Mouse (Mus musculus): ENCODE data around the gene Atf4. TPM values are rescaled to one million over a fixed set of nuclear protein-coding genes. Genes with fewer than 3 reads are reported as not detected.

Atf4 gene
- polyA plus RNA-seq, 1 experiment from 2014 or later: 120 TPM

GRCm38 (mm10) chr15:80304188-80304587 lies 49.2 kb downstream of the Atf4 start:
- H3K36me3 ChIP-seq (replicated peaks): no peaks in the 10 kb centered on the region
- H3K4me1 ChIP-seq: no peaks in the 10 kb centered on the region
- ATAC-seq (replicated peaks): no peak
- no peak overlapping the region for H3K4me3 ChIP-seq
- no peak overlapping the region for H3K9ac ChIP-seq
- H3K27ac ChIP-seq: no peak overlapping the region
- no peaks in the 10 kb centered on the region for H3K9me3 ChIP-seq
- H3K27me3 ChIP-seq (replicated peaks): no peaks in the 10 kb centered on the region
- 71% methylated on average over 12 of the region's 12 CpGs for WGBS
- no peak overlapping the region for H3K4me2 ChIP-seq

DNA sequence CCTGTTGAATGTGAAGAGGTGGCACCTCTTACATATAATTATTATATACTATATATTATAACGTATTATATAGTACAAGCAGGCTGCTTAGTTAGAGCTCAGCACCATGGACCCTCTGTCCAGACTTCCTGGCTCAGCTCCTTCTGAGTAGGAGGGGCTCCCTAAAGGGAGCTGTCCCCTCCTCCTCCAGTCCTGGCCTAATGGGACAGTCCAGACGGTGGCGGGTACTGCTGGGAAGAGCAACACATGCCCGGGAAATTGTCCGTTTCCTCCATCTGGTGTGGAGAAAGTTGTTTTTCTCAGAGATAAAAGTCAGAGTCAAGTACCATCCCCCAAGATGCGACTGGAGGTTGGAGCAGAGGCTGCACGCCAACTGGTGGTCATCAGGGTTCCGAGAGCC lies 51.2 kb downstream of the Atf4 start:
- Histone ChIP-seq H3K27ac (no peak overlapping the region), H3K27me3 (replicated peaks) (no peaks in the 10 kb centered on the region), H3K4me3 (no peak overlapping the region), H3K4me1 (no peaks in the 10 kb centered on the region), H3K4me2 (no peak overlapping the region), H3K36me3 (replicated peaks) (no peaks in the 10 kb centered on the region), H3K9me3 (no peaks in the 10 kb centered on the region), H3K9ac (no peak overlapping the region)
- 74% methylated on average over 8 of the region's 8 CpGs for WGBS
- ATAC-seq (replicated peaks): no peak

Other genes starting within 250 kb of the Atf4 start
- 4.4 and 4.8 TPM in 2 replicates for gene Pdgfb, start 240.2 kb upstream of the Atf4 start, polyA plus RNA-seq (2015; fragmentation: Nextera tagmentation; extraction: Ambion mirVana)
- gene Syngr1, start 163.8 kb upstream of the Atf4 start, polyA plus RNA-seq (2015; fragmentation: Nextera tagmentation; extraction: Ambion mirVana): 61.4 and 62.1 TPM in 2 replicates
- gene Rpl3, start 163.3 kb upstream of the Atf4 start, polyA plus RNA-seq (2015; fragmentation: Nextera tagmentation; extraction: Ambion mirVana): 522 and 525 TPM in 2 replicates
- gene Tab1, start 122.1 kb upstream of the Atf4 start, polyA plus RNA-seq (2015; fragmentation: Nextera tagmentation; extraction: Ambion mirVana): 42.5 and 43.5 TPM in 2 replicates
- 15.5 and 16.3 TPM in 2 replicates for gene Mgat3, start 81.5 kb upstream of the Atf4 start, polyA plus RNA-seq (2015; fragmentation: Nextera tagmentation; extraction: Ambion mirVana)
- 35.8 and 39.3 TPM in 2 replicates for gene Mief1, start 21.2 kb upstream of the Atf4 start, polyA plus RNA-seq (2015; fragmentation: Nextera tagmentation; extraction: Ambion mirVana)
- 2.3 TPM in 1 of 2 replicates, not detected in the other for gene AC140267.1, start 19.3 kb upstream of the Atf4 start, polyA plus RNA-seq (2015; fragmentation: Nextera tagmentation; extraction: Ambion mirVana)
- 69.2 and 75.5 TPM in 2 replicates for gene Rps19bp1, start 9.1 kb downstream of the Atf4 start, polyA plus RNA-seq (2015; fragmentation: Nextera tagmentation; extraction: Ambion mirVana)
- 1.1 and 1.8 TPM in 2 replicates for gene Cacna1i, start 32.1 kb downstream of the Atf4 start, polyA plus RNA-seq (2015; fragmentation: Nextera tagmentation; extraction: Ambion mirVana)

Data from midbrain, embryonic 15.5 days (tissue).